Mouse (Mus musculus): ENCODE results near the gene Prodh2. TPM values are rescaled to one million over a fixed set of nuclear protein-coding genes. Genes with fewer than 3 reads are reported as not detected.

Prodh2 gene
- not detected in 2 replicates for polyA plus RNA-seq (2015; fragmentation: Nextera tagmentation; extraction: Ambion mirVana)

- WGBS: 62% methylated on average over 11 of the region's 11 CpGs
- no peak within 1 kb of the TSS for H3K9ac ChIP-seq (replicated peaks; ENCODE audit: low read depth, low read length)
- H3K4me1 ChIP-seq (replicated peaks; ENCODE audit: control insufficient read depth, insufficient read depth, low read length): no peaks in the 10 kb centered on the region
- no peaks in the 10 kb centered on the region for H3K9me3 ChIP-seq (ENCODE audit: control insufficient read depth, low read length)
- H3K4me3 ChIP-seq (replicated peaks; ENCODE audit: low read length): no peak within 1 kb of the TSS
- no peak within 1 kb of the TSS for H3K4me2 ChIP-seq (ENCODE audit: low read length)
- no peaks in the 10 kb centered on the region for H3K36me3 ChIP-seq (ENCODE audit: control insufficient read depth, insufficient read depth)
- H3K27me3 ChIP-seq (replicated peaks; ENCODE audit: control insufficient read depth, insufficient read depth, low read length): no peaks in the 10 kb centered on the region
- no peak for ATAC-seq
- H3K27ac ChIP-seq (ENCODE audit: low read length): no peak within 1 kb of the TSS
Measured at GRCm38 (mm10) chr7:30493401-30493931, at the start of gene Prodh2. Gene Prodh2, plus strand, starts transcription at chr7:30493622.

- peak overlapping the region; percentile 93 for H3K4me2 ChIP-seq (ENCODE audit: low read length)
- H3K27ac ChIP-seq (ENCODE audit: low read length): no peak overlapping the region; the same call in 1 of the 2 replicates
- 18% methylated on average over 9 of the region's 9 CpGs for WGBS
- peaks cover 23% of the 10 kb centered on the region for H3K36me3 ChIP-seq (ENCODE audit: control insufficient read depth, insufficient read depth)
- no peak overlapping the region for H3K9ac ChIP-seq (replicated peaks; ENCODE audit: low read depth, low read length)
- H3K4me1 ChIP-seq (replicated peaks; ENCODE audit: control insufficient read depth, insufficient read depth, low read length): peaks cover 31% of the 10 kb centered on the region
- no peaks in the 10 kb centered on the region for H3K27me3 ChIP-seq (replicated peaks; ENCODE audit: control insufficient read depth, insufficient read depth, low read length)
- no peak for ATAC-seq
- H3K4me3 ChIP-seq (replicated peaks; ENCODE audit: low read length): peak overlapping the region; percentile 94
- H3K9me3 ChIP-seq (ENCODE audit: control insufficient read depth, low read length): no peaks in the 10 kb centered on the region
Measured at GRCm38 (mm10) chr7:30443696-30444095, 49.7 kb upstream of the Prodh2 start.

DNA sequence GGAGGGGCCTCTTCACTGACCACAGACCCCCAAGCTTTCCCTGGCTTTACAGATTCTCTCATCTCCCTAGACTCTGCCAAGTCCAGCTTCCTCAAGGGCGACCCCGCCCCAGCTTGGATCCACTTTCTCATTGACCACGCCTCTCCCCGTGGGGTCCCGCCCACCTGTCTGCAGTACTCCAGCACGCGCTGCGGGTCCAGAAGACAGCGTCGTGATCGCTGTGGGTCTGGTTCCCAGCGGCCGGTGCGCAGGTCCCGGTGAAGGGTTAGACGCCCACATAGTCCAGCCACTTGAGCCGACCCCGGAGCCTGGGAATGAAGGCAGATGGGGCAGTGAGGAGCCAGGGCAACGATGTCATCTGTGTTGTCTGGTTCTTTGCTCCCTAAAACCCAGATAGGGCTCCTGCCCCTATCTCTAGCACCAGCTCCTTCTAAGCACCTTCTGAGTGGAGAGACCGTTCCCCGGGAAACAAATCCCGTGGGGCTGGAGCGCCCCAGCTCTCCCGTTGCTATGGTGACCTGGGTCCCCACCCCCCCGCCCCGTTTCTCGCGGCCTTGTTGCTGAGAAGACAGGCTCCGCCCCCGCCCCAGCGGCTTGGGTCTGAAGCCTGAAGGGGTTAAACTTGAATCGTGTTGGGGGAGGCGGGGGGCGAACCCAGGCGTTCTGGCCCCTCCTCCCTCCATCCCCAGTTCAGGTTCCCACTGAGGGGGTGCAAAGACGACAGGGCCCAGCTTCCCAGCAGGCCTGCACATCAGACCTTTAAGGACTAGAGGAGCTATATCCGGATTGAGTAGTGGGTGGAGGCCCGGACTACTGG lies 49.1 kb upstream of the Prodh2 start:
- under 1% methylated on average over 37 of the region's 38 CpGs for WGBS

DNA sequence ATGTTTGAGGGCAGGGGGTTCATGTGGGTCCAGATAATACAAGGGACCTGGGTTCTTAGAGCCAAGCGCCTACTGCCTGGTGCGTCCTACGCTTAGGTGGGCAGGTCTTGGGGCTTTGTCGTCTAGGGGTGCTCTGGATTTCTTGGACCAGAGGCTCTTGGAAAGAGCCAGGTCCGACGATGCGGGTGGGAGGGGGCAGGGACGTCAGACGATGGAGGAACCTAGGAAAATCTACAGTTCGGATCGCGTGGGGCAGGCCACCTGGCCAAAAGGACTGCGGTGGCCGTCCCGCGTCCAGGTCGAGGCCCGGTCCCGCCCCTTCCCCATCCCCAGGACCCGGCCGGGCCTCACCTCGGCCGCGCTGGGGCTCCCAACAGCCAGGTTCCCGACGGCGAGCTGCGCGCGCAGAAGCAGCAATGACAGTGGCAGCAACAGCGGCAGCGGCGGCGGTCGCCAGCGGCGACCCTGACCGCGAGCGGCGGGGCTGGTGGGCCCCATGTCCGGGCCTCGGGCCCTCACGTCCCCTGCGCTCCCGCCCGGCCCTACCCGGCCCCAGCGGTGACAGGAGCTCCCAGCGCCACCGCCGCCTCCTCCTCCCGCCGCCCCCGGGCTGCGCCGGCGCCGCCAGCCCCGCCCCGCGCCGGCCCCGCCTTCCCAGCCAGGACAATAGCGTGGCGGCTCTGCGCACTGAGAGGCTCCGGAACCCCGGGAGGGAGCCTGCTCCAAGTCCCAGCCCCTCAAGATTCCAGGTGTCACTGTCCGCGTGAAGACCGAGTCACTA lies 48.3 kb upstream of the Prodh2 start, which contains the start of gene Aplp1:
TSS of gene Aplp1 (minus strand) at position 565 of the 781 bp plus-strand sequence.
- Histone ChIP-seq H3K9me3 (ENCODE audit: control insufficient read depth, low read length) (no peaks in the 10 kb centered on the region), H3K27ac (ENCODE audit: low read length) (peak within 1 kb of the TSS; percentile 95), H3K4me3 (replicated peaks; ENCODE audit: low read length) (peak within 1 kb of the TSS; percentile 94), H3K9ac (replicated peaks; ENCODE audit: low read depth, low read length) (peak within 1 kb of the TSS; percentile 96), H3K4me1 (replicated peaks; ENCODE audit: control insufficient read depth, insufficient read depth, low read length) (peaks cover 31% of the 10 kb centered on the region), H3K27me3 (replicated peaks; ENCODE audit: control insufficient read depth, insufficient read depth, low read length) (no peaks in the 10 kb centered on the region), H3K36me3 (ENCODE audit: control insufficient read depth, insufficient read depth) (peaks cover 16% of the 10 kb centered on the region), H3K4me2 (ENCODE audit: low read length) (peak within 1 kb of the TSS; percentile 93)
- peak; percentile 86 for ATAC-seq
- WGBS: under 1% methylated on average over 72 of the region's 72 CpGs

More for the DNA sequence above, 49.1 kb upstream of the Prodh2 start:
- ATAC-seq: peak; percentile 66
- no peaks in the 10 kb centered on the region for H3K9me3 ChIP-seq (ENCODE audit: control insufficient read depth, low read length)
- H3K27ac ChIP-seq (ENCODE audit: low read length): peak overlapping the region; percentile 95
- peak overlapping the region; percentile 94 for H3K4me3 ChIP-seq (replicated peaks; ENCODE audit: low read length)
- H3K36me3 ChIP-seq (ENCODE audit: control insufficient read depth, insufficient read depth): peaks cover 23% of the 10 kb centered on the region
- H3K9ac ChIP-seq (replicated peaks; ENCODE audit: low read depth, low read length): peak overlapping the region; percentile 96
- H3K4me2 ChIP-seq (ENCODE audit: low read length): peak overlapping the region; percentile 93
- peaks cover 31% of the 10 kb centered on the region for H3K4me1 ChIP-seq (replicated peaks; ENCODE audit: control insufficient read depth, insufficient read depth, low read length)
- no peaks in the 10 kb centered on the region for H3K27me3 ChIP-seq (replicated peaks; ENCODE audit: control insufficient read depth, insufficient read depth, low read length)

GRCm38 (mm10) chr7:30450241-30450640 lies 43.2 kb upstream of the Prodh2 start:
- 69% methylated on average over 7 of the region's 7 CpGs for whole genome bisulfite sequencing
- Histone ChIP-seq H3K27me3 (replicated peaks; ENCODE audit: control insufficient read depth, insufficient read depth, low read length) (peaks cover 29% of the 10 kb centered on the region), H3K27ac (ENCODE audit: low read length) (no peak overlapping the region), H3K9ac (replicated peaks; ENCODE audit: low read depth, low read length) (no peak overlapping the region), H3K36me3 (ENCODE audit: control insufficient read depth, insufficient read depth) (no peaks in the 10 kb centered on the region), H3K4me3 (replicated peaks; ENCODE audit: low read length) (no peak overlapping the region), H3K9me3 (ENCODE audit: control insufficient read depth, low read length) (no peaks in the 10 kb centered on the region), H3K4me1 (replicated peaks; ENCODE audit: control insufficient read depth, insufficient read depth, low read length) (peaks cover 7% of the 10 kb centered on the region), H3K4me2 (ENCODE audit: low read length) (no peak overlapping the region)
- ATAC-seq: no peak

GRCm38 (mm10) chr7:30453327-30453726 lies 40.1 kb upstream of the Prodh2 start:
- Histone ChIP-seq H3K9me3 (ENCODE audit: control insufficient read depth, low read length) (0 out of 2 replicates have a peak, but pooled peaks cover 2% of the 10 kb centered on the region), H3K9ac (replicated peaks; ENCODE audit: low read depth, low read length) (no peak overlapping the region), H3K36me3 (ENCODE audit: control insufficient read depth, insufficient read depth) (no peaks in the 10 kb centered on the region), H3K27me3 (replicated peaks; ENCODE audit: control insufficient read depth, insufficient read depth, low read length) (peaks cover 45% of the 10 kb centered on the region), H3K4me3 (replicated peaks; ENCODE audit: low read length) (no peak overlapping the region), H3K4me1 (replicated peaks; ENCODE audit: control insufficient read depth, insufficient read depth, low read length) (peaks cover 13% of the 10 kb centered on the region), H3K27ac (ENCODE audit: low read length) (no peak overlapping the region), H3K4me2 (ENCODE audit: low read length) (no peak overlapping the region)
- no peak for ATAC-seq
- WGBS: 13% methylated on average over 25 of the region's 25 CpGs

DNA sequence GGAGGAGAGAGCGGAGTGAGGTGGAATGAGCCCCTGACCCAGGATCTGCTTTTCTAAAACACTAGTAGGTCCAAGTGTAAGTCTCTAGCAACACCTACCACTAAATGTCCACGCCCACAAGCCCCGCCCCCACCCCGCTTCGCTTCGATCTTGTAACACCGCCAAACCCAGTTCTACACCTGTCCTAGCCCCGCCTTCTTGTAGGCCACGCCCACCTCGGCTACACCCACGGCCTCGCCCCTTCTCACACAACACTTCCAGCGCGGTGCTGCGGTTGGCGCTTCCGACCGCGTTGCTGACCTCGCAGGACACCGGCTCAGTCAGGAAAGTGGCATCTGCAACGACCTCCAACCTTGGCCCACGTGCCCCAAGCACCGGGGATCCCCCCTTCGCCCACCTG lies 39.7 kb upstream of the Prodh2 start:
- H3K27me3 ChIP-seq (replicated peaks; ENCODE audit: control insufficient read depth, insufficient read depth, low read length): peaks cover 49% of the 10 kb centered on the region
- H3K9me3 ChIP-seq (ENCODE audit: control insufficient read depth, low read length): 0 out of 2 replicates have a peak, but pooled peaks cover 2% of the 10 kb centered on the region
- WGBS: under 1% methylated on average over 25 of the region's 25 CpGs
- H3K9ac ChIP-seq (replicated peaks; ENCODE audit: low read depth, low read length): no peak overlapping the region
- no peak for ATAC-seq
- H3K4me3 ChIP-seq (replicated peaks; ENCODE audit: low read length): no peak overlapping the region
- H3K4me1 ChIP-seq (replicated peaks; ENCODE audit: control insufficient read depth, insufficient read depth, low read length): peaks cover 13% of the 10 kb centered on the region
- no peaks in the 10 kb centered on the region for H3K36me3 ChIP-seq (ENCODE audit: control insufficient read depth, insufficient read depth)
- H3K4me2 ChIP-seq (ENCODE audit: low read length): no peak overlapping the region
- no peak overlapping the region for H3K27ac ChIP-seq (ENCODE audit: low read length)

- H3K9me3 ChIP-seq (ENCODE audit: control insufficient read depth, low read length): 0 out of 2 replicates have a peak, but pooled peaks cover 2% of the 10 kb centered on the region
- no peak overlapping the region for H3K4me3 ChIP-seq (replicated peaks; ENCODE audit: low read length)
- no peak overlapping the region for H3K9ac ChIP-seq (replicated peaks; ENCODE audit: low read depth, low read length)
- under 1% methylated on average over 6 of the region's 6 CpGs for WGBS
- H3K4me2 ChIP-seq (ENCODE audit: low read length): no peak overlapping the region
- peaks cover 13% of the 10 kb centered on the region for H3K4me1 ChIP-seq (replicated peaks; ENCODE audit: control insufficient read depth, insufficient read depth, low read length)
- peaks cover 52% of the 10 kb centered on the region for H3K27me3 ChIP-seq (replicated peaks; ENCODE audit: control insufficient read depth, insufficient read depth, low read length)
- no peaks in the 10 kb centered on the region for H3K36me3 ChIP-seq (ENCODE audit: control insufficient read depth, insufficient read depth)
- no peak overlapping the region for H3K27ac ChIP-seq (ENCODE audit: low read length)
- ATAC-seq: no peak
Measured at GRCm38 (mm10) chr7:30454259-30454658, 39.2 kb upstream of the Prodh2 start.

DNA sequence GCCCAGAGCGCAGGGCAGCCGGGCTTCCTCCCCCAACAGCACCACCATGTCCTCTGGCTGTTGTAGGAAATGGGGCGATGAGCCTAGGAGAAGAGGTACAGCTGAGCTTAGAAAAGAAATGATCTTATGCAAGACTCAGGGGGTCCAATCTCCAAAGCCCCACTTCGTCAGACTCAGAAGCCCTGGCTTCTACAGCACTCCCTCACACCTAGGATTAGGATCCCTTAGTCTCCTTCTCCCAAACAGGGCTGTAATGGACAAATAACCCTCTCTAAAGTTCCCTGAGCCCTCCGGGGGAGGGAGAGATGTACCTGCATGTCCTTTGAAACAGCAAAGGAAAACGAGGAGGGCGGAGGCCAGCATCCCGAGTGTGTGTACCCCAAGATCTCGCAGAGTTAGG lies 36.9 kb upstream of the Prodh2 start:
- Histone ChIP-seq H3K9ac (replicated peaks; ENCODE audit: low read depth, low read length) (no peak overlapping the region), H3K27ac (ENCODE audit: low read length) (no peak overlapping the region), H3K27me3 (replicated peaks; ENCODE audit: control insufficient read depth, insufficient read depth, low read length) (peaks cover 73% of the 10 kb centered on the region), H3K4me1 (replicated peaks; ENCODE audit: control insufficient read depth, insufficient read depth, low read length) (peaks cover 13% of the 10 kb centered on the region), H3K36me3 (ENCODE audit: control insufficient read depth, insufficient read depth) (no peaks in the 10 kb centered on the region), H3K9me3 (ENCODE audit: control insufficient read depth, low read length) (0 out of 2 replicates have a peak, but pooled peaks cover 2% of the 10 kb centered on the region), H3K4me3 (replicated peaks; ENCODE audit: low read length) (no peak overlapping the region; the same call in 1 of the 2 replicates), H3K4me2 (ENCODE audit: low read length) (peak overlapping the region; percentile 42)
- WGBS: 1% methylated on average over 9 of the region's 9 CpGs
- ATAC-seq: no peak
